In the genomic region with DNA sequence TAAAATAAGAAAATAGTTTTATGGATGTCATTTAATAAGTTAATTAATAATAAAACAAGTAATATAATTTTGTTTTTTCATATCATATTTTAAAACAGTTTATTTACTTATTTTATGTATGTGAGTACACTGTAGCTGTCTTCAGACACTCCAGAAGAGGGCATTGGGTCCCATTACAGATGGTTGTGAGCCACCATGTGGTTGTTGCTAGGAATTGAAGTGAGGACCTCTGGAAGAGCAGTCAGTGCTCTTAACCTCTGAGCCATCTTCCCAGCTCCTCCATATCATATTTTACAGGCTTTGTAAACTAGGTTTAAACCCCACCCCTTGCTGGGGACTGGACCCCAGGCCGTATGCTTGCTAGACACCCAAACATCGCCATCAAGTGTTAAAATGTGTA, we compare ENCODE assay signal across 11 mouse cellular contexts. TPM values are rescaled to one million over a fixed set of nuclear protein-coding genes. Genes with fewer than 3 reads are reported as not detected.
DNase-seq lines count a peak whose midpoint lies in the region; ATAC-seq and TF ChIP-seq lines count a peak whose summit lies in the region.
"Had no signal": no experiment of that assay in that cellular context is flagged by ENCODE, and none has a peak within 500 bp of the region (broad histone marks: within the 10 kb centered on the region; RNA-seq: fewer than 3 reads in every experiment).

No protein-coding gene starts in this region.

- no peak for TF ChIP-seq POLR2A in brain, embryonic 14.5 days (IDR thresholded peaks at IDR 0.05; ENCODE audit: borderline replicate concordance, extremely low read depth, insufficient read depth, insufficient read length, poor library complexity, severe bottlenecking)

- no peak overlapping the region for H3K27ac ChIP-seq in hindbrain, postnatal 0 days
- H3K27ac ChIP-seq in hindbrain, embryonic 13.5 days: no peak overlapping the region
- no peak overlapping the region for H3K27ac ChIP-seq in lung, embryonic 14.5 days (ENCODE audit: low read depth)
- H3K27ac ChIP-seq: limb, embryonic 10.5 days; macrophage had no signal

- WGBS in hindbrain, postnatal 0 days: 88% methylated on average over 2 of the region's 2 CpGs
- whole genome bisulfite sequencing in hindbrain, embryonic 13.5 days: 89% methylated on average over 2 of the region's 2 CpGs
- WGBS in lung, embryonic 14.5 days: 87% methylated on average over 2 of the region's 2 CpGs

- peaks cover 36% of the 10 kb centered on the region; the same call in 1 of the 2 replicates for H3K36me3 ChIP-seq in hindbrain, postnatal 0 days (ENCODE audit: insufficient read depth, low read length)
- H3K36me3 ChIP-seq in hindbrain, embryonic 13.5 days: peaks cover 63% of the 10 kb centered on the region
- peaks cover 43% of the 10 kb centered on the region for H3K36me3 ChIP-seq in lung, embryonic 14.5 days (ENCODE audit: insufficient read depth)

- peak; percentile 16 for DNase-seq in adrenal gland, adult 2 months
- DNase-seq in adrenal gland, adult 8-10 months: no peak
- peak; percentile 10 for DNase-seq in hindbrain, postnatal 0 days (ENCODE audit: low spot score)
- peak; percentile 32 for DNase-seq in lung, embryonic 14.5 days
- no peak for DNase-seq in lung, adult 18-20 months
- DNase-seq in brain, embryonic 14.5 days (ENCODE audit: low read depth): peak; percentile 30
- no peak for DNase-seq in gastrocnemius, adult 18-20 months (ENCODE audit: low spot score)

- TF ChIP-seq CTCF in hindbrain, postnatal 0 days (IDR thresholded peaks at IDR 0.05; ENCODE audit: low read depth): peak; percentile 66
- peak; percentile 49 for TF ChIP-seq CTCF in lung, embryonic 14.5 days (IDR thresholded peaks at IDR 0.05; ENCODE audit: low read depth)
- TF ChIP-seq CTCF in brain, embryonic 14.5 days (IDR thresholded peaks at IDR 0.05; ENCODE audit: borderline replicate concordance, extremely low read depth, insufficient read depth, insufficient read length): peak; percentile 38; the same call in 1 of the 2 replicates

- no peak overlapping the region for H3K4me3 ChIP-seq in hindbrain, postnatal 0 days (ENCODE audit: low read length)
- H3K4me3 ChIP-seq in hindbrain, embryonic 13.5 days: no peak overlapping the region
- no peak overlapping the region for H3K4me3 ChIP-seq in lung, embryonic 14.5 days (ENCODE audit: low read depth, low read length)
- H3K4me3 ChIP-seq: limb, embryonic 10.5 days; myocyte had no signal

- no peaks in the 10 kb centered on the region for H3K4me1 ChIP-seq in hindbrain, postnatal 0 days (ENCODE audit: insufficient read depth, low read length)
- no peaks in the 10 kb centered on the region for H3K4me1 ChIP-seq in hindbrain, embryonic 13.5 days (replicated peaks)
- H3K4me1 ChIP-seq in lung, embryonic 14.5 days (ENCODE audit: insufficient read depth): no peaks in the 10 kb centered on the region
- H3K4me1 ChIP-seq: limb, embryonic 10.5 days had no signal

- peak; percentile 51; the same call in 1 of the 2 replicates for ATAC-seq in hindbrain, postnatal 0 days
- ATAC-seq in hindbrain, embryonic 13.5 days (ENCODE audit: low FRiP score): no peak
- ATAC-seq in lung, embryonic 14.5 days (ENCODE audit: insufficient read depth): no peak

- H3K9ac ChIP-seq in hindbrain, postnatal 0 days (replicated peaks; ENCODE audit: low read length): no peak overlapping the region
- no peak overlapping the region for H3K9ac ChIP-seq in hindbrain, embryonic 13.5 days
- no peak overlapping the region for H3K9ac ChIP-seq in lung, embryonic 14.5 days

- no peaks in the 10 kb centered on the region for H3K27me3 ChIP-seq in hindbrain, postnatal 0 days (ENCODE audit: insufficient read depth, low read length)
- no peaks in the 10 kb centered on the region for H3K27me3 ChIP-seq in hindbrain, embryonic 13.5 days
- no peaks in the 10 kb centered on the region for H3K27me3 ChIP-seq in lung, embryonic 14.5 days (ENCODE audit: insufficient read depth, low read length)

- no peak overlapping the region for H3K4me2 ChIP-seq in hindbrain, postnatal 0 days (ENCODE audit: low read depth, low read length)
- H3K4me2 ChIP-seq in hindbrain, embryonic 13.5 days: no peak overlapping the region
- no peak overlapping the region for H3K4me2 ChIP-seq in lung, embryonic 14.5 days

- H3K9me3 ChIP-seq in hindbrain, postnatal 0 days (ENCODE audit: low read length): no peaks in the 10 kb centered on the region
- no peaks in the 10 kb centered on the region for H3K9me3 ChIP-seq in hindbrain, embryonic 13.5 days
- no peaks in the 10 kb centered on the region for H3K9me3 ChIP-seq in lung, embryonic 14.5 days (ENCODE audit: low read depth, low read length)
- H3K9me3 ChIP-seq: limb, embryonic 10.5 days had no signal

RNA-seq across cellular contexts. Expression of gene Agl, which starts 36.4 kb away (rescaled TPM):
- 10 to 100 TPM; 53.8 to 54.6 TPM for total RNA-seq in adrenal gland, adult 2 months (2021)
- 9.7 and 9.8 TPM in 2 replicates for polyA plus RNA-seq in adrenal gland, adult 2 months (2012; rRNA removed)
- 10 to 100 TPM; 49.9 to 75.6 (median 62.3) TPM for total RNA-seq in adrenal gland, adult 8-10 months (2022)
- 14.3 and 16.1 TPM in 2 replicates for total RNA-seq in hindbrain, postnatal 0 days (2014; rRNA removed)
- polyA plus RNA-seq in hindbrain, postnatal 0 days (2015; fragmentation: Nextera tagmentation; extraction: Ambion mirVana): 13.6 and 13.9 TPM in 2 replicates
- polyA plus RNA-seq in hindbrain, embryonic 13.5 days (2015; fragmentation: Nextera tagmentation; extraction: Ambion mirVana): 16.5 and 17.3 TPM in 2 replicates
- polyA plus RNA-seq in lung, embryonic 14.5 days (2014; fragmentation: Nextera tagmentation; extraction: Ambion mirVana): 12.1 and 14.9 TPM in 2 replicates
- 11.4 and 18.0 TPM in 2 replicates for polyA plus RNA-seq in brain, embryonic 14.5 days (2012; rRNA removed)
- 100 to 1,000 TPM; 606 to 681 TPM for total RNA-seq in gastrocnemius, adult 18-20 months (2021)

RNA-seq across cellular contexts. Expression of gene Slc35a3, which starts 59.0 kb away (rescaled TPM):
- total RNA-seq in adrenal gland, adult 2 months (2021): 10 to 100 TPM; 20.2 to 26.7 TPM
- polyA plus RNA-seq in adrenal gland, adult 2 months (2012; rRNA removed): 1.1 TPM in 2 replicates
- total RNA-seq in adrenal gland, adult 8-10 months (2022): 10 to 100 TPM; 24.5 to 30.0 (median 28.0) TPM
- total RNA-seq in hindbrain, postnatal 0 days (2014; rRNA removed): 15.9 and 20.7 TPM in 2 replicates
- 7.0 and 8.0 TPM in 2 replicates for polyA plus RNA-seq in hindbrain, postnatal 0 days (2015; fragmentation: Nextera tagmentation; extraction: Ambion mirVana)
- 6.1 and 7.6 TPM in 2 replicates for polyA plus RNA-seq in hindbrain, embryonic 13.5 days (2015; fragmentation: Nextera tagmentation; extraction: Ambion mirVana)
- polyA plus RNA-seq in lung, embryonic 14.5 days (2014; fragmentation: Nextera tagmentation; extraction: Ambion mirVana): 13.1 and 16.1 TPM in 2 replicates
- 10.0 and 10.4 TPM in 2 replicates for polyA plus RNA-seq in brain, embryonic 14.5 days (2012; rRNA removed)
- 1 to 10 TPM; 6.2 to 6.5 TPM for total RNA-seq in gastrocnemius, adult 18-20 months (2021)

Comparison
In these comparisons a context has a peak if more than half of its experiments do, and no peak if none do; other contexts are left out.
1. DNase-seq: peak in adrenal gland, adult 2 months (single experiment), hindbrain, postnatal 0 days (single experiment), lung, embryonic 14.5 days (single experiment) and brain, embryonic 14.5 days (single experiment); none in adrenal gland, adult 8-10 months (single experiment), lung, adult 18-20 months (0 of 2) and gastrocnemius, adult 18-20 months (single experiment).
2. Peak in every context shown above with its lines, with median percentiles within 50 percentile points of each other: CTCF ChIP-seq.